Comparison of ENCODE assay signal across 10 mouse cellular contexts in the genomic region with DNA sequence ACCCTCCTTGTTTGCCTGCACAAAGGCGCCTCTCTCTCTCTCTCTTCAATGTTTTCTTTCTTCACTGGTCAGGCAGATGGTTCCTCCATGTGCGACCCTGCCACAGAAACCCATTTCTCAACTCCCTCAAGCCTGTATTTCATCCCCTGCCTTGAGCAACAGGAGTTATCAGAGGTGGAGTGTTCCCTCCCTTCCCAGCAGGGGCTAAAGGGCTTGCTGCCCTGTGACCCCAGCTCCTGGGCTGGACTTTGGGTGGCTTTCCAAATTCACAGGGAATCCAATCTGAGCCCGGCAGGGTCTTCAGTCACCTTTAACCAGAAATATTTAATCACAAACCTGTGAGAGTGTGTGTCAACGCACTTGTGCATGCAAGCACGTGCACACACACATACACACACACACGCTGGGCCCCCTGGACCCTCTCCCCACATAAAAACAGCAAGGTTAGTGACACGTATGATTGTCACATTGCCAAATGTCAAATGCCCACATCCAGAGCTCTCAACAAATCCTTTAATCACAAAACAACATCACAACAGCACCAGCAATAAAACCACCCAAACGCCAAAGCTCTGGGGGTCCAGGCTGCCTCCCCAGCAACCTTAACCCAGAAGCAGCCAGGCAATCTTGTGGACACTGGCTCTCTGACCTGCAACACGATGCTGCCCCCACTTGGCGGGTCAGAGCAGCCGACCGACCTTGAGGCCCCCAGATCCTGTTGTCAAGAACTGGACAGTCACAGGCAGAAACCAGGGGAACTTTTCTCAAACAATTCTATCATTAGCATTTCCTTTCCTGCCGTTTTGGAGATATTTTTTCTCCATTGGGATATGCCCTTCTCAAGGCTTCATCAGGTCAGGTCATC. TPM values are rescaled to one million over a fixed set of nuclear protein-coding genes. Genes with fewer than 3 reads are reported as not detected.
DNase-seq lines count a peak whose midpoint lies in the region; ATAC-seq and TF ChIP-seq lines count a peak whose summit lies in the region.
"Had no signal": no experiment of that assay in that cellular context is flagged by ENCODE, and none has a peak within 500 bp of the region (broad histone marks: within the 10 kb centered on the region; RNA-seq: fewer than 3 reads in every experiment).

No protein-coding gene starts in this region.

- H3K4me1 ChIP-seq in kidney, embryonic 14.5 days (ENCODE audit: control insufficient read depth, insufficient read depth, low read length) = peaks cover 10% of the 10 kb centered on the region
- H3K4me1 ChIP-seq in liver, postnatal 0 days (ENCODE audit: insufficient read depth) = peaks cover 6% of the 10 kb centered on the region; the same call in 1 of the 2 replicates

- peaks cover 6% of the 10 kb centered on the region; the same call in 1 of the 2 replicates for H3K27me3 ChIP-seq in kidney, embryonic 14.5 days (ENCODE audit: control insufficient read depth, insufficient read depth, low read length)
- H3K27me3 ChIP-seq in liver, postnatal 0 days (ENCODE audit: insufficient read depth, low read length) = no peaks in the 10 kb centered on the region

- no peak overlapping the region for H3K27ac ChIP-seq in kidney, embryonic 14.5 days (ENCODE audit: low read depth, low read length)
- H3K27ac ChIP-seq in liver, postnatal 0 days (ENCODE audit: low read depth) = no peak overlapping the region
- H3K27ac ChIP-seq: heart, embryonic 13.5 days; macrophage had no signal

- H3K9me3 ChIP-seq in kidney, embryonic 14.5 days (ENCODE audit: control insufficient read depth, low read length) = peaks cover 4% of the 10 kb centered on the region; the same call in 1 of the 2 replicates
- H3K9me3 ChIP-seq in liver, postnatal 0 days (ENCODE audit: low read length) = no peaks in the 10 kb centered on the region

- WGBS in kidney, embryonic 14.5 days = 37% methylated on average over 13 of the region's 13 CpGs
- 30% methylated on average over 13 of the region's 13 CpGs for WGBS in liver, postnatal 0 days (ENCODE audit: insufficient replicate concordance)

- peaks cover 11% of the 10 kb centered on the region; the same call in 1 of the 2 replicates for H3K36me3 ChIP-seq in kidney, embryonic 14.5 days (ENCODE audit: control insufficient read depth, insufficient read depth, low read length)
- no peaks in the 10 kb centered on the region for H3K36me3 ChIP-seq in liver, postnatal 0 days (replicated peaks; ENCODE audit: insufficient read depth, low read length)

- no peak for TF ChIP-seq EP300 in liver, postnatal 0 days (IDR thresholded peaks at IDR 0.05; ENCODE audit: low read depth)

- peak; percentile 47 for DNase-seq in adrenal gland, adult 2 months
- DNase-seq in adrenal gland, postnatal 4 days (ENCODE audit: low spot score in 2 of 2) = no peak
- peak; percentile 10 for DNase-seq in kidney, postnatal 14 days
- peak; percentile 69 for DNase-seq in embryo, embryonic 10.5 days (ENCODE audit: low spot score)
- DNase-seq in liver, postnatal 0 days = peak; percentile 46
- no peak for DNase-seq in c-Kit-positive CD71-positive TER-119-positive erythroid progenitor cells, embryonic 14.5 days (ENCODE audit: low spot score)
- DNase-seq in layer of hippocampus, adult 8-10 months (ENCODE audit: low spot score in 2 of 2) = no peak

- no peak for ATAC-seq in kidney, embryonic 14.5 days (ENCODE audit: low FRiP score, low TSS enrichment)
- ATAC-seq in liver, postnatal 0 days = peak; percentile 72; the same call in 1 of the 2 replicates

- no peak overlapping the region for H3K4me3 ChIP-seq in kidney, embryonic 14.5 days (ENCODE audit: low read length)
- no peak overlapping the region for H3K4me3 ChIP-seq in liver, postnatal 0 days (ENCODE audit: low read depth, low read length)
- H3K4me3 ChIP-seq: heart, embryonic 13.5 days had no signal

- no peak overlapping the region for H3K4me2 ChIP-seq in kidney, embryonic 14.5 days (replicated peaks; ENCODE audit: low read depth, low read length)
- H3K4me2 ChIP-seq in liver, postnatal 0 days (ENCODE audit: low read depth, low read length) = no peak overlapping the region
- H3K4me2 ChIP-seq: heart, embryonic 13.5 days had no signal

- TF ChIP-seq CTCF in liver, postnatal 0 days (IDR thresholded peaks at IDR 0.05; ENCODE audit: low read depth) = peak; percentile 63

- no peak overlapping the region for H3K9ac ChIP-seq in kidney, embryonic 14.5 days (ENCODE audit: low read depth, low read length)
- H3K9ac ChIP-seq in liver, postnatal 0 days (replicated peaks) = no peak overlapping the region
- H3K9ac ChIP-seq: heart, embryonic 13.5 days had no signal

RNA-seq across cellular contexts. Expression of gene Rtl1, which starts 8.7 kb away (rescaled TPM):
- total RNA-seq in adrenal gland, adult 2 months (2021) = 1 to 10 TPM; 4.9 to 6.8 TPM
- 1.3 and 1.4 TPM in 2 replicates for polyA plus RNA-seq in adrenal gland, adult 2 months (2012; rRNA removed)
- 10 to 100 TPM in 1 of 2 experiments, 1 to 10 TPM in 1; 8.8 to 10.3 TPM for total RNA-seq in adrenal gland, postnatal 4 days (2021)
- polyA plus RNA-seq in kidney, embryonic 14.5 days (2014; fragmentation: Nextera tagmentation; extraction: Ambion mirVana) = 0.35 and 0.56 TPM in 2 replicates
- polyA plus RNA-seq in liver, postnatal 0 days (2015; fragmentation: Nextera tagmentation; extraction: Ambion mirVana) = 0.06 and 0.11 TPM in 2 replicates
- total RNA-seq in layer of hippocampus, adult 8-10 months (2022) = under 1 TPM in 3 of 4 experiments, not detected in 1; 0.08 to 0.13 (median 0.11) TPM
- polyA plus RNA-seq: macrophage had no signal

Comparison
In these comparisons a context has a peak if more than half of its experiments do, and no peak if none do; other contexts are left out.
1. DNase-seq: peak in adrenal gland, adult 2 months (single experiment), kidney, postnatal 14 days (single experiment), embryo, embryonic 10.5 days (single experiment) and liver, postnatal 0 days (single experiment); none in adrenal gland, postnatal 4 days (0 of 2), c-Kit-positive CD71-positive TER-119-positive erythroid progenitor cells, embryonic 14.5 days (single experiment) and layer of hippocampus, adult 8-10 months (0 of 2).
2. RNA of gene Rtl1, which starts 8.7 kb away (total RNA-seq): 8.8 to 10.3 TPM in adrenal gland, postnatal 4 days and 4.9 to 6.8 TPM in adrenal gland, adult 2 months; 0.08 to 0.13 TPM in layer of hippocampus, adult 8-10 months; every median in the first group is over 4 times any median in the second.